Mouse (Mus musculus): ENCODE data around the gene Mad2l1bp. TPM values are rescaled to one million over a fixed set of nuclear protein-coding genes. Genes with fewer than 3 reads are reported as not detected.

Mad2l1bp gene
- polyA plus RNA-seq, 1 experiment = 13.8 TPM

- 86% methylated on average over 11 of the region's 11 CpGs for WGBS
- no peak for TF ChIP-seq POLR2A (IDR thresholded peaks at IDR 0.05; ENCODE audit: borderline replicate concordance, extremely low read depth, low read depth, low read length)
- 0 out of 2 replicates have a peak, but pooled peaks have one; percentile 15 for TF ChIP-seq CTCF (IDR thresholded peaks at IDR 0.05; ENCODE audit: insufficient read depth, low read length)
- no peak for DNase-seq
- Histone ChIP-seq H3K4me1 (ENCODE audit: control insufficient read depth, insufficient read depth, low read length) (no peaks in the 10 kb centered on the region), H3K4me3 (replicated peaks; ENCODE audit: extremely low read depth, low read depth, low read length) (no peak overlapping the region)
These were observed 13.7 kb upstream of the Mad2l1bp start for GRCm38 (mm10) chr17:46167014-46167413.

- no peak for TF ChIP-seq CTCF (IDR thresholded peaks at IDR 0.05; ENCODE audit: insufficient read depth, low read length)
- TF ChIP-seq POLR2A (IDR thresholded peaks at IDR 0.05; ENCODE audit: borderline replicate concordance, extremely low read depth, low read depth, low read length) = no peak
- no peaks in the 10 kb centered on the region for H3K4me1 ChIP-seq (ENCODE audit: control insufficient read depth, insufficient read depth, low read length)
- DNase-seq = no peak
- 58% methylated on average over 5 of the region's 5 CpGs for WGBS
- H3K4me3 ChIP-seq (replicated peaks; ENCODE audit: extremely low read depth, low read depth, low read length) = no peak overlapping the region
These were observed 12.9 kb upstream of the Mad2l1bp start for GRCm38 (mm10) chr17:46166270-46166669.

GRCm38 (mm10) chr17:46165460-46165859 is 12.1 kb upstream of the Mad2l1bp start:
- no peak for TF ChIP-seq CTCF (IDR thresholded peaks at IDR 0.05; ENCODE audit: insufficient read depth, low read length)
- TF ChIP-seq POLR2A (IDR thresholded peaks at IDR 0.05; ENCODE audit: borderline replicate concordance, extremely low read depth, low read depth, low read length) = no peak
- H3K4me1 ChIP-seq (ENCODE audit: control insufficient read depth, insufficient read depth, low read length) = no peaks in the 10 kb centered on the region
- DNase-seq = no peak
- 84% methylated on average over 12 of the region's 12 CpGs for WGBS
- H3K4me3 ChIP-seq (replicated peaks; ENCODE audit: extremely low read depth, low read depth, low read length) = no peak overlapping the region

GRCm38 (mm10) chr17:46164791-46165190 is 11.4 kb upstream of the Mad2l1bp start:
- no peak for TF ChIP-seq CTCF (IDR thresholded peaks at IDR 0.05; ENCODE audit: insufficient read depth, low read length)
- no peak for TF ChIP-seq POLR2A (IDR thresholded peaks at IDR 0.05; ENCODE audit: borderline replicate concordance, extremely low read depth, low read depth, low read length)
- no peak for DNase-seq
- Histone ChIP-seq H3K4me1 (ENCODE audit: control insufficient read depth, insufficient read depth, low read length) (peaks cover under 1% of the 10 kb centered on the region; the same call in 1 of the 2 replicates), H3K4me3 (replicated peaks; ENCODE audit: extremely low read depth, low read depth, low read length) (no peak overlapping the region)
- 90% methylated on average over 10 of the region's 10 CpGs for WGBS

GRCm38 (mm10) chr17:46164301-46164700 is 10.9 kb upstream of the Mad2l1bp start:
- Histone ChIP-seq H3K4me1 (ENCODE audit: control insufficient read depth, insufficient read depth, low read length) (peaks cover 4% of the 10 kb centered on the region; the same call in 1 of the 2 replicates), H3K4me3 (replicated peaks; ENCODE audit: extremely low read depth, low read depth, low read length) (no peak overlapping the region)
- TF ChIP-seq POLR2A (IDR thresholded peaks at IDR 0.05; ENCODE audit: borderline replicate concordance, extremely low read depth, low read depth, low read length) (no peak), CTCF (IDR thresholded peaks at IDR 0.05; ENCODE audit: insufficient read depth, low read length) (no peak)
- DNase-seq = no peak
- 92% methylated on average over 8 of the region's 8 CpGs for WGBS

GRCm38 (mm10) chr17:46162951-46163421 is 9.6 kb upstream of the Mad2l1bp start:
- peaks cover 4% of the 10 kb centered on the region; the same call in 1 of the 2 replicates for H3K4me1 ChIP-seq (ENCODE audit: control insufficient read depth, insufficient read depth, low read length)
- peak; percentile 45 for DNase-seq
- peak overlapping the region; percentile 57 for H3K4me3 ChIP-seq (replicated peaks; ENCODE audit: extremely low read depth, low read depth, low read length)
- 14% methylated on average over 9 of the region's 9 CpGs for WGBS
- TF ChIP-seq CTCF (IDR thresholded peaks at IDR 0.05; ENCODE audit: insufficient read depth, low read length) (no peak), POLR2A (IDR thresholded peaks at IDR 0.05; ENCODE audit: borderline replicate concordance, extremely low read depth, low read depth, low read length) (no peak)

GRCm38 (mm10) chr17:46162551-46162950 is 9.2 kb upstream of the Mad2l1bp start:
- Histone ChIP-seq H3K4me3 (replicated peaks; ENCODE audit: extremely low read depth, low read depth, low read length) (peak overlapping the region; percentile 57), H3K4me1 (ENCODE audit: control insufficient read depth, insufficient read depth, low read length) (peaks cover 4% of the 10 kb centered on the region; the same call in 1 of the 2 replicates)
- WGBS = 55% methylated on average over 7 of the region's 7 CpGs
- DNase-seq = no peak
- TF ChIP-seq POLR2A (IDR thresholded peaks at IDR 0.05; ENCODE audit: borderline replicate concordance, extremely low read depth, low read depth, low read length) (no peak), CTCF (IDR thresholded peaks at IDR 0.05; ENCODE audit: insufficient read depth, low read length) (no peak)

GRCm38 (mm10) chr17:46161710-46162109 is 8.4 kb upstream of the Mad2l1bp start:
- peaks cover 4% of the 10 kb centered on the region; the same call in 1 of the 2 replicates for H3K4me1 ChIP-seq (ENCODE audit: control insufficient read depth, insufficient read depth, low read length)
- WGBS = 32% methylated on average over 9 of the region's 9 CpGs
- TF ChIP-seq CTCF (IDR thresholded peaks at IDR 0.05; ENCODE audit: insufficient read depth, low read length) (no peak), POLR2A (IDR thresholded peaks at IDR 0.05; ENCODE audit: borderline replicate concordance, extremely low read depth, low read depth, low read length) (no peak)

GRCm38 (mm10) chr17:46161179-46161578 is 7.8 kb upstream of the Mad2l1bp start:
- DNase-seq = no peak
- Histone ChIP-seq H3K4me1 (ENCODE audit: control insufficient read depth, insufficient read depth, low read length) (peaks cover 4% of the 10 kb centered on the region; the same call in 1 of the 2 replicates), H3K4me3 (replicated peaks; ENCODE audit: extremely low read depth, low read depth, low read length) (peak overlapping the region; percentile 90)
- TF ChIP-seq POLR2A (IDR thresholded peaks at IDR 0.05; ENCODE audit: borderline replicate concordance, extremely low read depth, low read depth, low read length) (no peak), CTCF (IDR thresholded peaks at IDR 0.05; ENCODE audit: insufficient read depth, low read length) (no peak)
- WGBS = 0% methylated on average over 16 of the region's 19 CpGs

More at GRCm38 (mm10) chr17:46161710-46162109, 8.4 kb upstream of the Mad2l1bp start:
- DNase-seq = no peak
- peak overlapping the region; percentile 90 for H3K4me3 ChIP-seq (replicated peaks; ENCODE audit: extremely low read depth, low read depth, low read length)

GRCm38 (mm10) chr17:46160686-46161085 is 7.3 kb upstream of the Mad2l1bp start, which contains the start of gene Gtpbp2:
Gene Gtpbp2, plus strand, starts transcription at chr17:46161032.
- TF ChIP-seq CTCF (IDR thresholded peaks at IDR 0.05; ENCODE audit: insufficient read depth, low read length) = no peak
- TF ChIP-seq POLR2A (IDR thresholded peaks at IDR 0.05; ENCODE audit: borderline replicate concordance, extremely low read depth, low read depth, low read length) = peak; percentile 62; the same call in 1 of the 2 replicates
- peak; percentile 93 for DNase-seq
- H3K4me3 ChIP-seq (replicated peaks; ENCODE audit: extremely low read depth, low read depth, low read length) = peak within 1 kb of the TSS; percentile 90
- WGBS = under 1% methylated on average over 23 of the region's 23 CpGs
- H3K4me1 ChIP-seq (ENCODE audit: control insufficient read depth, insufficient read depth, low read length) = peaks cover 4% of the 10 kb centered on the region; the same call in 1 of the 2 replicates
